Mouse (Mus musculus) neutrophil, adult 83 days (primary cell): ENCODE measurements around the gene Ikbke. TPM values are rescaled to one million over a fixed set of nuclear protein-coding genes. Genes with fewer than 3 reads are reported as not detected.

Experiments used
- total RNA-seq, 2 experiments: library from RNA; stranded (reverse); gene quantifications; one replicate each; pipeline ENCODE4 v1.2.4; 2023

The Ikbke gene
- 10 to 100 TPM; 56.7 to 57.8 TPM for total RNA-seq

GRCm38 (mm10) chr1:131279456-131279776, at the start of gene Ikbke:
Ikbke (minus strand) TSS chr1:131279606.

GRCm38 (mm10) chr1:131245089-131245856, 34.1 kb downstream of the Ikbke start, which contains the start of gene Rassf5:
Rassf5 (minus strand) TSS chr1:131245258.

Other genes starting within 250 kb of the Ikbke start
- gene Mapkapk2, start 181.8 kb downstream of the Ikbke start, total RNA-seq = 100 to 1,000 TPM; 194 to 213 TPM
- 1 to 10 TPM; 6.7 to 9.8 TPM for gene Dyrk3, start 141.3 kb downstream of the Ikbke start, total RNA-seq
- 10 to 100 TPM; 19.7 to 21.7 TPM for gene Eif2d, start 126.4 kb downstream of the Ikbke start, total RNA-seq
- 100 to 1,000 TPM; 110 to 140 TPM for gene Rassf5, start 34.3 kb downstream of the Ikbke start, total RNA-seq
- gene Srgap2, start 247.7 kb upstream of the Ikbke start, total RNA-seq = 10 to 100 TPM; 64.7 to 73.6 TPM
- gene Fam72a, start 248.3 kb upstream of the Ikbke start, total RNA-seq = 1 to 10 TPM; 2.0 to 3.0 TPM